Mouse (Mus musculus): ENCODE measurements around the gene Atp13a3.
"Not testable (repeated sequence)": the region's sequence is repeated elsewhere in the genome, so short reads cannot be mapped to it uniquely, and the experiment has no call there.

Gene Atp13a3

DNA sequence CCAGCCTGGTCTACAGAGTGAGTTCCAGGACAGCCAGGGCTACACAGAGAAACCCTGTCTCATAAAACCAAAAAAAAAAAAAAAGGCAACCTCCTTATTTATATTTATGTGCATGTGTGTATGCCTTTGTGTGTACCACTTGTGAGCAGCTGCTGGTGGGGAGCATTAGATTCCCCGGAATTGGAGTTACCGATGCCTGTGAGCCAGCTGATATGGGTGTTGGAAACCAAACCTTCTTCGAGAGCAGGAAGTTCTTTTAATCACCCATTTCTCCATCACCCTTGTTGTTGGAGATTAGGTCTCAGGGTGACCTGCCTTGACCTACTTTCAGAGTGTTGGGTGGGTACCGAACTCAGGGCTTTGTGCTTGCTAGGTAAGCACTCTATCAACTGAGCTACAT lies 5.1 kb upstream of the Atp13a3 start:
- no peak for DNase-seq

DNA sequence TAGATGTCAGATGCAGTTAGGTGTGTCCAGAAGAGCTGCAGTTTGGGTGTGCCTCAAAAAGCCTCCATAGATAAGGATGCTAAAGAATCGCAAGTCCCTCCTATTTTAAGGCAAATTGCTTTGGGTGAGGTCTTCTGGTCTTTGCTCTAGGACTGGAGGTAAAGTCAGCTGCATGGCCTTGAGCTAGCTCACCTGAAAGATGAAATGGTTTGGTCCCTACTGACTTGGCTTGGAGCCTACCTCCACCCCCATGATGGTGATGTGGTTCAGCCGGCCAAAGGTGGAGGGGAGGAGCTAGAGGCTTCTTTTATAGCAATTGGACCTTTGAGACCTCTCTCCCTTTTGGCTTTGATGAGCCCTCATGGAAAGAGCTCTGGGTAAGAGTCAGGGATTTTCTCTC lies 1.7 kb upstream of the Atp13a3 start:
- DNase-seq, result peak; percentile 60

DNA sequence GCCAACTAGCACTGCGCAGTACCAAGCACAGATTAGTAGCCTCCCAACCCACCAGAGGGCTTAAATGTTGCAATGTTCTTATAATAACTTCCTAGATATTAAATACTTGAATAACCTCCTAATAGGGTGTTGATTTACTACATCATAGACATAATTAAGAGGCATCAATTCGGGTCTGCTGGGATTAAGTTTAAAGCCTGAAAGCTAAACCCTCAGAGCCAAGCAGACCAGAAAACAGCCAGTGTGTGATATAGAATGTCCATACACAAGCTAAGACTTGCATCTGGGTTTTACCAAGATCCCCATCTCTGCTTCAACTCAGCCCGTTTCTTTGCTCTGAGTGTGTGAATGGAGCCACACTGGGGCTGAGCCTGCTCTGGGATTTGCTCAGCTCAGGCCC lies 2.2 kb downstream of the Atp13a3 start:
- DNase-seq, result no peak

DNA sequence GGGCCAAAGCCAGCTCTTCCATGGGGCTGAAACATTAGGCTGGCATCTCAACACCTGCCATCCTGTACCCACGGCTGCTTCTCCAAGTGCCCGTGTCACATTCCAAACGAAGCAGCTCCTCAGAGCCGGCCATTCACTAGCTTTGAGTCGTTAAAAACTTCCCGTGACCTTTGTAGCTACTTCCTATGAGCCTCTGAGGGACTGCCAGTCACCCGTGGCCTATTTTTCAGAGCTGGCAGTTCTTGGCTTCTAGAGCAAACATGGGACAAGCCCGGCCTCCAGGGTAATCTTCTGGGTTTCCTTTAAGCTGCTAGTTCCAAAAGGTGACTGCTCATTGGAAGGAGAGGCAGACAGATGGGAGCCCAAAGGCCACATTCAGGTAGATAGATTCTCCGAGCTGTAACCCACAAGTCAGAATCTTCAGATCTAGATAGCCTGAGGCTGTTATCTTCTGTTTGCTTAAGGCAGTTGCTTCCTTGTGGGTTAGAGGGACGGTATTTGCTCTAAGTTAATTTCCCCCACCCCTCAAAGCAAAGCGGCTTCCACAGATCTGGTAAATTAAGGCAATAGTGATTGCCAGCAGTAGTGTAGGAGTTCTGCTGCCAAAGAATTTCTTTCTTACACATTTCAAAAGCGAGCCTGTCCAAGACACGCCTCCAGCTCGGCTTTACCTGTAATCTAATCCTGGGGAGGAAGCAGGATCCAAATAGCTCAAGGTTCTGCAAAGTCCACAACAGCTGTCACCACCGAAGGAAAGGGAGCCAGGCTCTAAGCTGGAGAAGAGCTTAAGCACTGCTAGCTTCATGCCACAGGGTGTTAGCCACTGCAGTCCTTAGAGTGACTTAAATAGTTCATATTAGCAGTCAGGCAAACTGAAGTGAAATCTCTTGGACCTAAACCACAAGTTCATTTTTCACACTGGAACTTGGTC lies 8.4 kb downstream of the Atp13a3 start:
- DNase-seq, result peak; percentile 54

DNA sequence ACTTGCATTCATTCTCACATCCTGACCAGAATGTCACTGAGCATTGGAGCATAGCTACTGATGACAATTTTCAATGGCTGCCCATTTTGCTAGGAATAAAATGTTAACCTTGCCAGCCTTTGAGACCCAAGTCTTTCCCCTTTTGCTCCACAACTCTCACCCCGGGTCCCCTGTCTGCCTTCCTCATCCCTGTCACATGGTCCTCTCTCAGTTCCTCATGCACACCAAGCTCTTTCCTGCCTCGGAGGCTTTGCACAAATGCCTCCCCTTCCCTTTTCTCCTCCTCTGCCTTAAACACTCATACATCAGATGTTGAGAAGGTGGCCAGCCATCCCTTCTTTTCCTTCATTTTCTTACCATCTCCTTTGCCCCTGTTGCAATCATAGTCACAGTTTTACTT lies 10.6 kb downstream of the Atp13a3 start:
- DNase-seq, result no peak

DNA sequence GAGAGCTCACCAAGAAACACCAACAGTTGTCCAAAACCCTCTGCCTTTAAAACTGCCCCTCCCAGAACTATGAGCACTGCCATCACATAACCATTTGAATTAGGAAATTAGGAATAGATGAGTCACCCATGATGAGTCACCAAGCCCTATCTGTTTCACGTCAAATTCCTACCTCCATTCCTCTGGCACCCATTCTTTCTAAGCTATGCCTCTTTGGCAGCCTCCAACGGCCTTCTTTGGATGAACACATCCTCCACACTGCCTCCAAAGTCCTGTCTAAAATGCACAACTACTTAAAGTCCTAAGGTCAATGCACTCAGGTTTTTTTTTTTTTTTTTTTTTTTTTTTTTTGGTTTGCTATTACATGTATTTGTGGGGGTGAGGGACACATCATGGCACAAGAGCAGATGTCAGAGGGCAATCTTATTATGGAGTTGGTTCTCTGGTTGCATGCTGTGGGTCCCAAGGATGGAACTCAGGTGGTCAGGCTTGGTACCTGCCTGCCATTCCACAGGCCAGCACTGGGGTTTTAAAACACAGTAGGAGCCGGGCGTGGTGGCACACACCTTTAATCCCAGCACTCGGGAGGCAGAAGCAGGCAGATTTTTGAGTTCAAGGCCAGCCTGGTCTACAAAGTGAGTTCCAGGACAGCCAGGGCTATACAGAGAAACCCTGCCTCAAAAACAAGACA lies 15.0 kb downstream of the Atp13a3 start:
- DNase-seq, result no peak

DNA sequence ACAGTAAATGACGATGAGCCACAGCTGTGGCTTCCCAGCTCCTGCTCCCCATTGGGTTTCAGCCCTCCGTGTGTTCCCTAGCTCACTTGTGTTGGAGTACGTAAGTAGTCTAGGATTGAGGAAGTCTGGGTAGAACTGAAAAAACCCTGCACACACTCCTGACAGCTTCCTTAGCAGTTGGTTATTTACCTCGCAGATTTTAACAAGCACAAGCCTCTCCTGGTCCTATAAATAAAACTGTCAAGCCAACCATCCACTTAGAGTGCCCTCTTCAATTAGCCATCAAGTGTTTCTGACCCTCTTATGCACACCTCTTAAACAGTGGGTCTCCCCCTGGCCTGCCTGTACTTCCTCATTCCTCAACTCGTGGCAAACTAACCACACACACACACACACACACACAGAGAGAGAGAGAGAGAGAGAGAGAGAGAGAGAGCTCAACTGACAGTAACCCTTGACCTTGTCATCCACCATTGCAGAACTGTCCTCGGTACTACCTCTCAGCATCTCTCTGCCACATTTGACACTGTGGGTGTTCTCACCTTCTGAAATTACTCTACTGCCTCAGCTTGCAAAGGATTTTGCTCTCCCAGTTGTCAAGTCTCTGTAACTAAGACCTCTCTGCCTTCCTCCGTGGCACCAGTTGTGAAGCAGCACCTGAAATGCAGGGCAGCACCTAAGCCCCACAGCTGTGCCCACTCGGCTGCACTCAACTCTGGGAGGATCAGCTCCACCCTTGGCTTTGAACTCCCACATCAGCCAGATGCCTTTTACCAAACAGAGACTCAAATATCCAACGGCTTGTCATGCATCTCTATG lies 15.7 kb downstream of the Atp13a3 start:
- no peak for DNase-seq

DNA sequence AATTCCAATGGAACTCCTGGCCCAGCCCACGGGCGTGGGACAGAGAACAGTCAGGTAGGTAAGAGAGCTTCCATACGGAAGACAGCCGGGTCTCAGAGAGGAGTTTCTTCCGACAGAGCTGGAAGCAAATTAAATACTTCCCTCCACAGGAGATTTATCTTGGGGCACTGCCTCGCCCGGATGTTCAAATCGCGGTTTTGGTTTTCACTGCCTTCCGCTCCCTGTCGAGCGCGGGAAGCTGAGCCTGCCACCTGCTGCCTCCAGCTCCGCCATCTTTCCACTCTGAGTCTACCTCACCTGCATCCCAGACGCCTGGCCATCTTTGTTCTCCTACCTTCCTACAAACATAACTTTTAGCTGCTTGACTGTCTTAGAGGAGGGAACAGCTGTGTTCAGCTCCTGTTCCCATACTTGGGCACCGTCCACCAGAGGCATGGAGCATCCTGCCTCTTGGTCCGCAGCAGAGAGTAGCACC lies 16.5 kb downstream of the Atp13a3 start:
- DNase-seq, result peak; percentile 52

DNA sequence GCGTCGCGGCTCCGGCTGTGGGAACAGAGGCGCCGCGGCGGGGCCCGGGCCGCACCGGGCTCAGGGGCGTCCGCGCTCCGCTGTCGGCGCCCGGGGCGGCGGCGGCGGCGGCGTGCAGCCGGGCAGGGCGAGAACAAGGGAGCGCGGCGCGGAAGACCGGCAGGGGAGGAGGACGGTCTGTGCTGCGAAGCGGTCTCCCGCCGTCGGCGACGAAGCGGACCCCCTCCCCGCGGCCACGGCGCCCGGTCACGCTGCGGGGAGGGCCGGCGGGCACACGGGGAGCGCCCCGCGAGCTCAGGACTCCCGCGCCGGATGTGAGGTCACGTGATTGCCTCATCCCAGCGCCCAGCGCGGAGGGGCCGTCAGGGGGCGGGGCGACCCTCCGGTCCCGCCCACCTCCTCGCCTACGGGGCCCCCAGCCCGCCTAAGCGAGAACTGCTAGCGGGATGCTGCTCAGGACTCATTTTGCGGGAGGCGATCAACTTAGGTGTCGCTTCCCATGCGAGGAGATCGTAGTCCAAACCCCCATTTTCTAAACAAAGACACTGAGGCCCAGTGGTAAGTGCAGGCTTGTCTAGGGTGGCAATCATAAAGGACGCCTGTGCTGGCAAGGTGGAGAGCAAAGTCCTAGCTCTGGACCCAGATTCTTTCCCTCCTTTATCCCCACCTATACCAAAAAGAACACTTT lies 17.1 kb downstream of the Atp13a3 start:
- peak; percentile 92 for DNase-seq

DNA sequence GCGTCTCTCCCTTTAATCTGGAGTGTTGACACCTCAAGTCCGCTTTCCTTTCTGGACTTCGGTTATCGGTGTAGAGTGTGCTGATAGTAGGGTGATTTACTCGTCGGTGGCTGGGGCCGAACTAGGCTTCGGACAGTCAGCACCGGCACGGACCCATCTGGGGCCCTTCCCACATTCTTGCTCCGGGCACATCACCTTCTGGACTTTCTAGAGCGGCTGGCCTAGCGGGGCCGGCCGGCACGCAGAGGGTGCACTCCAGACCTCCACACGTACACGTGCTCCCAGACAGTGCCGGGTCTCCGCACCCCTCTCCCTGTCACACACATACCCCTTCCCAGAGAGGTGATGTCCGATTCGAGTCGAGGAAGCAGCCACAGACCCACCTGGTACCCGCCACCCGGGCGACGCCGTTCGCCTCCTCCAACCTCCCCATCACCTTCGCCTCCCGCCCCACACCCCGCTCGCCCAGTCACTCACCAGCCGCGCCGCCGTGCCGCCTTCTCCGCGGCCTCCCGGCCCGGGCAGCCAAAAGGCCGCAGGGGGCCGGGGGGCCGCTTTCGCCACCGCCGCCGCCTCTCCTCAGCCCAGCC lies 17.8 kb downstream of the Atp13a3 start:
- DNase-seq, result peak; percentile 52

DNA sequence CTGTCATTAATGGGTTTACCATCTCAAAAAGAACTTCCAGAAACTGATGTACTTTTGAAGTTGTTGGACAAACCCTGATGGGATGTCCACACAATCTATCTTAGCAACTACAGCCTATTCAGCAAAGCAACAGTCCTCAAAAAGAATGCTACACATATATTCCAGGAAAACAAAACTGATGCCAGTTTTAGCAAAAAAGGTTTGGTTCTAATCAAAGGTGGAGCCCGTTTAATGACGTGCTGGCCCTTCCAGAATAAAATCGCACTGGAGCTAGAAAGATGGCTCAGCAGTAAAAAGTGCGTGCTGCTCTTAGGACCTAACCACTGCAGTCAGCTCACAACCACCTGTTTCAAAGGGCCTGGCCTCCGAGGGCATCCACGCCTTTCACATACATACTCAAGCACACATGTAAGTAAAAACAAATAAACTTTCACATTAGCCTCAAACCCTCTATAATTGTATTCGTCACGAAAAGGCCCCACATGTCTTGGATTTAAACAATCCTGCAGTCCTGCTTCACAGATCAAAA lies 18.8 kb downstream of the Atp13a3 start:
- no peak for DNase-seq

DNA sequence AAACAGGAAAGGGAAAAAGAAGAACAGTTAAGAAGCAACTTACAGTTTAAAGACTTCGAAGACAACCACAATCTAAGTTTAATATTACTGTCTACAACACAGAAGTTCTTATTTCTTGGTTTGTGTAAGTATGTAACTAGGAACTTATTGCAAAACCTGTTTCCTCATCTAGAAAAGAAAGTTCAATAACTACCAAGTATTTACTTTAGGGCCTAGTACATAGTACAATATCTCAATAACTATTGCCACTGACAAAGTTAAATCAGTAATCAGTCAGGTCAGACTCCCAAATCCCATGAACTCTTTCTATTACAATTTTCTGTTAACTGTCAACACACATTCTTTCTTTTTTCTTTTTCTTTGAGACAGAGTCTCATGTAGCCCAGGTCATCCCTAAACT lies 20.2 kb downstream of the Atp13a3 start:
- DNase-seq, result no peak

DNA sequence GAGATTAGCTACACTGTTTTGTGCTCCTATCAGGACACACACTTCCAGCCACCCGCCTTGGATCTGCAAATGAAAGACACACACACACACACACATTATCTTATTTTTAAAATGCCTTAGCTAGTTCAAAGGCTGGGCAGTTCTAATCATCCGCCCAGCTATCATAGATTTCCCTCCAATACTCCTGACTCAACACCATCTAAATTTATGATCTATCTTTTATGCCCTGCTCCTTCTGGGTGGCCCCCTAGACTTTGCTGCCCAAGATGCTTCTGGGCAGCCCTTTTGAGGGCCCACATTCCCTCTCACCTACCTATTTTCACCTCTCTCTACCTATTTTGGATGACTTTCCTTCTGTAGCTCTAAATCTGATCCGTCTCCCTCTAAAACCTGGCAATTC lies 29.5 kb downstream of the Atp13a3 start:
- no peak for DNase-seq

DNA sequence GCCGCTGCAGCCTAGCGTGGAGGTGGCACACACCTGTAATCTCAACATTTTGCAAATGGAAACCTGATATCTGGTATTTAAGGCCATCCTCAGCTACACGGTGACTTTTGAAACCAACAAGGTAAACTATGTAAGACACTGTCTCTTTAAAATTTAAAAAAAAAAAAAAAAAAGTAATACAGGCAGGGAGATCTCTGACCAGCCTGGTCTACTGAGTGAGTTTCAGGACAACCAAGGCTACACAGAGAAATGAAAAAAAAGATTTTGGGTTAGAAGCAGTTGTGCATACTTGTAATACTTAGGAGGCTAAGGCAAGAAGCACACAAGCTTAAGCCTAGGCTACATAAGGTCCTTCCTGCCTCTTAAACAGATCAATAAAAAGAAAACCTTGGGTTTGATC lies 30.8 kb downstream of the Atp13a3 start:
- DNase-seq, result no peak

DNA sequence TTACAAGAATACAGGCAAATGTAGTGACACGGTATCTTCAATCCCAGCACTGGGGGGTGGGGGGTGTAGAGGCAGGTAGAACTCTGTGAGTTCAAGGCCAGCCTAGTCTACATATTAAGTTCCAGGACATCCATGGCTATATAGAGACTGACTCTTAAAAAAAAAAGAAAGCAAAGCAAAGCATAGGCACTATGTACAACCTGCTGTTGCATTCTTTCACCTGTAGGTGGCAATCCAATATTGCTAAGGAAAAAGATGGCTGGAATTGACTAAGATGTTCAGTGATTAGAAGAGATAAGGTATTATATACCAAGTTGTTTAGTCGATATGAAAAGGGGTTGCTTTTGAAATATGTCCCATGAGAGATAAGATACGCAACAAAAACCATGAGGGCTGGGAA lies 31.5 kb downstream of the Atp13a3 start:
- peak; percentile 10 for DNase-seq

DNA sequence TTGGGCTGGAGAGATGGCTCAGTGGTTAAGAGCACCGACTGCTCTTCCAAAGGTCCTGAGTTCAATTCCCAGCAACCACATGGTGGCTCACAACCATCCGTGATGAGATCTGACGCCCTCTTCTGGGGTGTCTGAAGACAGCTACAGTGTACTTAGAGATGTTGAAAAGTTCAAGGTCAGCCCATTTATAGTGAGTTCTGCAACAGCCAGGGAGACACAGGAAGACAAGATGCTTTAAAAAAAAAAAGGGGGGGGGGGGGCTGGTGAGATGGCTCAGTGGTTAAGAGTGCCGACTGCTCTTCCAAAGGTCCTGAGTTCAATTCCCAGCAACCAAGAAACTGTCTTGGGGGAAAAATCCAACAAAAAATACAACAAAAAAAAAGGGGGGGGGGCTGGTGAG lies 32.5 kb downstream of the Atp13a3 start:
- not testable (repeated sequence) for DNase-seq

DNA sequence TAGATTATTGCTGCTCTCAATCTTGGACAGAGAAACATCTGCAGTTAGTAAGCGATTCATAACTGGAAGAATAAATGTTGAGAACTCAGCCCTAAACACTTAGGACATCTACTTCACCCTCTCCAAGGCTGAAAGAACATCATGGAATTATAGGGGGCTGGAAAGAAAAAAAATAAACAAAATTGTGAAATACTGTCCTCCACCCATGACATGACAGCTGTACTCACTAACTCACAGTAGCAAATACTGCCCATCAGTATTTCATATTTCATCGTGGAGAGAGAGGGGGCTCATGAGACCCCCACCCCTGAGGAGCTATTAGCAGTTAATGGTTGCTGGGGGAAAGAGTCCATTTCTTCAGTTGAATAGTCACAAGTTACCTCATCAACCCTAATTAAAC lies 38.4 kb downstream of the Atp13a3 start:
- DNase-seq, result no peak

DNA sequence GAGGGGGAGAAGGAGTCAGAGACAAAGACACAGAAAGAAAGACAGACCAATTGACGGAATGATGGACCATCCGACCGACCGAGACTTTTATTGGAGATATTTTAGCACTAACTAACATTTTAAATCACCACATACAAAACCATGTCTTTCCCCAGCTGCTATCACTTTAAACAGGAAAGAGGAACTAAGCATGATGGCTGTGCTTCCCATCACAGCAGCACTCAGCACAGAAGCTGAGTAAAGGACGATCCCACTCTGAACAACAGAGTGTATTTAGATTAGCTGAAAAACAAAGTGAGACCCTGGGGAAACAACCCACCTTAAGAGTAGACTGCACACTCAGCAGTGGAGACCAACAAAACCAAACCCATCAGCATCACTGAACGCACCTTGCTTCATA lies 41.2 kb downstream of the Atp13a3 start:
- DNase-seq, result no peak

DNA sequence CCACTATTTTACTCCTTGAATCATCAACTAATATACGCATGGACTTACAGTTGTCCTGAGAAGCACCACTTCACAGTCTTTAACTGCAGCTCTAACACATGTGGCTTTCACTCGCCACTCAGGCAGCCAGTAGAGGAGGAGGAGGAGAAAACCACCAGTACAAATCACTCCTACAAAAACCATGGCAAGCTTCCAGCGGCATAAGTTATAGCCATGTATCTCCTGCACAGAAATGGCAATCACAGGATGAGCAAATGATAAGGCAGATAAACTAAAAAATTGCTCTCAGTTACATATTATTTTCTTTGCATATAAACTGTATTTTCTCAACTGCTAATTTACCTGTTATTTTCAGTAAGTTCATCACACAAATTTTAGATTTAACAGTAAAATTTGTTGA lies 43.2 kb downstream of the Atp13a3 start:
- no peak for DNase-seq

DNA sequence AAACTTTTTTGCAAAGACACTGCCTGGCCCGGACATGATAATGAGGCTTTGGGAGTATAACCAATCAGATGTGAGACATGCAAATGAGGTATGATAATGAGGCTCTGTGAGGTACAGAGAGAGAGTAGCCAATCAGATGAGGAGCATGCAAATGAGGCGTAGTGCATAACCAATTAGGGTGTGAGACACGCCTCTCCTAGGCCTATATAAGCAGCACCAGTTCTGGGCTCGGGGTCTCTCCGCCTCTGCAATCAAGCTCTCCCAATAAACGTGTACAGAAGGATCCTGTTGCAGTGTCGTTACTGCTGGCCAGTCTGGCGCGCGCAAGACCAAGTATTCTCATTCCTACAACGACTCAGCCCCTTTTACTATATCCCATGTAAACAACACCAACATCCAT lies 52.3 kb downstream of the Atp13a3 start:
- not testable (repeated sequence) for DNase-seq

DNA sequence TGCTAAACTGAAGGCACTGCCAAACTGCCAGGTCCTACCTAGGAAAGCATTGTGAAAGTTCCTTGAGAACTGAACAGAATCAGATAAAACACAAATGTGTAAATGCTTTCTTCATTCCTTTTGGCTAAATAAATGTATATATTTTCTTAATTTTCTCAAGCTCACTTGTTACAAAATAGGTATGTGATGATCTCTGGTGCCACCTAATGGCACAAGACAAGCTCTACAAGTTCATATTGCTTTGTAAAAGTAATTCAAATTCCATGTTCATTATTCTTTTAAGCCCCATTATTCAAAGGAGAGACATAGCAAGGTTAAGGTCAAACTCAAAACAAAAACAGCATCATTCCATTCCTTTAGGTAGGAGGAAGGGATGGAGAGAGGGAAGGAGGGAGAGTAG lies 91.5 kb downstream of the Atp13a3 start:
- DNase-seq, result no peak

DNA sequence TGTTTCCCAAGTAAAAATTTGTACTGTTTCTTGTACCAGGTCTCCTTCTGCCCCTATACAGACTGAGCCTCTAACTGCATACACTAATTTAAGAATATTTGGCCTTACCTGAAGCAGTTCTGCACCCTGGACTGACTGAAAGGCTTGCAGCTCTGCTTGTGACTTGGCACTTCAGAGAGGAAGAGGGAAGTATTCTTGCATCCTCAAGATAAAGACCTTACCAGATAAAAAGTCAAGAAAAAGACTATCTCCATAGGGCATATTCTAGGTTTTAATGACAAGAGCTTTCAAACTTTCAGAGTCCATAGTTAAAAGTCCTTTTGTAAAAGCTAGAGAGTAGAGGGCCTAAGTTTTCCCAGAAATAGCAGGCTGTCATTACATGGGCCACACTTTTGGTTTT lies 95.1 kb downstream of the Atp13a3 start, which contains the start of gene Gp5:
Gene Gp5 (minus strand): TSS at position 133 of the 400 bp plus-strand sequence.
- no peak for DNase-seq
